Mouse (Mus musculus) testis, adult 2 months (tissue): ENCODE measurements around the gene Atrnl1.

ENCODE experiments used
- CTCF ChIP-seq: fragments of 200-500 bp; IDR thresholded peaks from 2 replicates; pipeline ENCODE4 v1.5.1; 2012; ENCODE audit warnings: low read depth, mild to moderate bottlenecking, inconsistent platforms, low read length, moderate library complexity; ENCODE audit not compliant: control insufficient read depth, insufficient read depth, insufficient replicate concordance
- POLR2A ChIP-seq: fragments of 200-500 bp; IDR thresholded peaks from 2 replicates; pipeline ENCODE4 v1.6.1; 2012; ENCODE audit warnings: low read depth, mild to moderate bottlenecking, inconsistent platforms, low read length, moderate library complexity; ENCODE audit not compliant: control insufficient read depth

DNA sequence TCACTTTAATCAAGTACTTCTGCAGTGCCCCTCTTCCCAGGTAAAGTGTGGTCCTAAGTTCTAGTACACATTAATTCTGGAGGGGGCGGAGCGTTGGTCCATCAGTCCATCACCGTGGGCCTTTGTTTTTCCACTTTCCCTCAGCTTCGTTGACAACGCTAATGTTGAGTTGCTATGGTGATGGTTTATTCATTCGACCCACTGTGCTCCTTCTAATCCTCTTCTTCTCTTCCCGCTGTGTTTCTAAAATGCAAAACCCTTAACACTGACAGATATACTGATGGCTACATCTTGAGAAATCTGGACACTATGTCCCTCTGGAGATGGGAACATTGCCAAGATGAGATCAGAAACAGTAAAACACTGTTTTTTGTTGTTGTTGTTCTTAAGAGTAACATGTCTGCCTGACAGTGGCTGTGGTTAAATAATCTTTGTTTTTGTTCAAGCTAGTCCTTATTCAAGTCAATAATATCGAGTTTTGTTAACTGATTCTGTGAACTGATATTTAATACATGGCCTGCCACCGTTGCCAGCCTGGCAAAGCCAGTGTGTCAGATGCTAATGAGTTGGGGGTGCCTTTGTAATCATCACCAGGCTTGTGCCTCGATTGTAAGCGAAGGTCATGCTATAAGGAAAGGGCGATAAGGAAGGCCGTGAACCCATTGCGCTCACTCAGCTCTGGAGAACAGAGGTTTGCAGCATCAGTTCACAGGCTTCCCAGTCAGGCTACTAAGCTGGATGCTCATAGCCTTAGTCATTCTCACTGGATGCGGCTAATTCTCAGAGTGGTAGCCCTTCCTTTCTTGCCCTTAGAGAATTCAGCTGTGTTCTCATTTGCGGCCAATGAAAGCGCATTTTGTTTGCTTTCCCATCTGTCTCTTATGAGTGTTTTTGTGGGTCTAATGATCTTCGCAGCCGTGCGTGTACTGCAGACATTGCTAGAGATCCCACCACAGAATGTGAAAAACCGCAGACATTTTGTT, 375.4 kb downstream of the Atrnl1 start:
- TF ChIP-seq POLR2A (no peak), CTCF (no peak)
